Mouse (Mus musculus) liver, embryonic 14.5 days (tissue): Measurements from ENCODE around the gene Clic1. TPM values are rescaled to one million over a fixed set of nuclear protein-coding genes. Genes with fewer than 3 reads are reported as not detected.
"Not testable (repeated sequence)": the region's sequence is repeated elsewhere in the genome, so short reads cannot be mapped to it uniquely, and the experiment has no call there.

ENCODE experiments used
- ATAC-seq: fragments of 200-750 bp; cut with Nextera tagmentation; 2 replicates; pipeline ENCODE4 v1.8.0; 2017; ENCODE audit warnings: moderate number of reproducible peaks, mild to moderate bottlenecking, moderate library complexity; ENCODE audit not compliant: insufficient read depth
- DNase-seq, 3 experiments: peaks; one replicate each; pipeline ENCODE4 v3.0.0-alpha.2; 2012 to 2013; ENCODE audit warnings: low read depth in 3 of 3, low spot score in 3 of 3
- H3K27ac ChIP-seq: fragments of 300-500 bp; sonication (generic); 2 replicates; pipeline ENCODE4 v1.5.1; 2014; ENCODE audit warnings: moderate library complexity, mild to moderate bottlenecking, control low read depth, inconsistent platforms
- H3K27me3 ChIP-seq: fragments of 300-500 bp; sonication (generic); 2 replicates; pipeline ENCODE4 v1.6.1; 2014; ENCODE audit warnings: mild to moderate bottlenecking, low read length, moderate library complexity; ENCODE audit not compliant: control insufficient read depth, insufficient read depth
- H3K36me3 ChIP-seq: fragments of 300-500 bp; sonication (generic); replicated peaks from 2 replicates; pipeline ENCODE4 v1.6.1; 2014; ENCODE audit warnings: low read depth; ENCODE audit not compliant: control insufficient read depth, insufficient read depth
- H3K4me1 ChIP-seq, 2 experiments: fragments of 200-500 bp in 1 of 2; fragments of 300-500 bp in 1 of 2; sonication (generic) in 1 of 2; replicated peaks; 2 replicates each; pipeline ENCODE4 v1.6.1; 2012 to 2014; ENCODE audit warnings: antibody characterized with exemption in 1 of 2, inconsistent platforms in 1 of 2, low read length in 1 of 2; ENCODE audit not compliant: control insufficient read depth in 2 of 2, insufficient read depth in 2 of 2
- H3K4me2 ChIP-seq: fragments of 300-500 bp; sonication (generic); 2 replicates; pipeline ENCODE4 v1.6.1; 2014; ENCODE audit warnings: low read depth, mild to moderate bottlenecking, control low read depth, moderate library complexity
- H3K4me3 ChIP-seq, 2 experiments: fragments of 200-500 bp in 1 of 2; fragments of 300-500 bp in 1 of 2; sonication (generic) in 1 of 2; 2 replicates each; pipeline ENCODE4 v1.5.1; 2012 to 2014; ENCODE audit warnings: low read depth in 2 of 2, low read length in 2 of 2, mild to moderate bottlenecking in 2 of 2, control low read depth in 1 of 2, inconsistent platforms in 1 of 2, moderate library complexity in 1 of 2; ENCODE audit not compliant: insufficient read depth in 1 of 2
- H3K9ac ChIP-seq: fragments of 300-500 bp; sonication (generic); replicated peaks from 2 replicates; pipeline ENCODE4 v1.6.1; 2014; ENCODE audit warnings: mild to moderate bottlenecking, control low read depth, moderate library complexity
- H3K9me3 ChIP-seq: fragments of 300-500 bp; sonication (generic); 2 replicates; pipeline ENCODE4 v1.6.1; 2016; ENCODE audit warnings: low read length, mixed read lengths; ENCODE audit not compliant: control insufficient read depth
- CTCF ChIP-seq: IDR thresholded peaks from 2 replicates; pipeline ENCODE4 v1.5.1; 2016; ENCODE audit warnings: antibody characterized with exemption, low read depth, control low read depth
- EP300 ChIP-seq: IDR thresholded peaks from 2 replicates; pipeline ENCODE4 v1.6.1; 2016; ENCODE audit warnings: antibody characterized with exemption, low read depth
- WGBS: fragments of 180-500 bp; shearing (Covaris S2); extraction: QIAGEN DNeasy Blood & Tissue Kit; methylation state at CpG from one replicate; pipeline ENCODE4 v1.1.7; 2014; ENCODE audit not compliant: insufficient replicate concordance; 5-methylcytosine and 5-hydroxymethylcytosine counted together
- polyA plus RNA-seq, 2 experiments: library from polyadenylated mRNA; depleted of rRNA in 1 of 2; stranded (reverse) in 1 of 2; unstranded in 1 of 2; fragments of >200 nt; fragmentation: Nextera tagmentation in 1 of 2; extraction: Ambion mirVana in 1 of 2; gene quantifications; 2 replicates each; pipeline versions ENCODE4 v1.2.1 to v1.2.3; 2012 to 2014

Gene Clic1
- polyA plus RNA-seq, 2 experiments, result 38.1 to 78.0 TPM

DNA sequence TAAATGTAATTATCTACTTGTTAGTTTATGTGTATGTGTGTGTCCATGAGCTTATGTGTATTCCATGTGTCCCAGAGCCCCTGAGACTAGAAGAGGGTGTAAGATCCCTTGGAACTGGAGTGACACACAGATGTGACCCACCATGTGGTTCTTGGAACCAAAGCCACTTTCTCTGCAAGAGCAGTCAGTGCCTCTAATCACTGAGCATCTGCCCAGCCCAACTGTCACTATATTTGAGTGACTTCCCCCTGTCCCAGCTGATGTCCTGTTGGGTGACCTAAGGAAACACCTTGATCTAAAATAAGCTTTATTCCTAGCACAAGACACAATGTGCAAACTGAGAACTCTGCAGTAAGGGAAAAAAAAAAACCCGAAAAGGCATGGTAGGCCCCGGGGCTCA lies 21.5 kb upstream of the Clic1 start:
- DNase-seq (no peak), ATAC-seq (no peak)
- Histone ChIP-seq H3K9ac (no peak overlapping the region), H3K27me3 (no peaks in the 10 kb centered on the region), H3K9me3 (no peaks in the 10 kb centered on the region), H3K4me1 (peaks cover 6 to 22% of the 10 kb centered on the region in 2 experiments), H3K4me2 (no peak overlapping the region), H3K4me3 (no peak overlapping the region), H3K27ac (no peak overlapping the region), H3K36me3 (no peaks in the 10 kb centered on the region)
- 45% methylated on average over 2 of the region's 2 CpGs for WGBS
- no peak for TF ChIP-seq CTCF
- TF ChIP-seq EP300, result no peak

- ATAC-seq, result no peak
- no peak for TF ChIP-seq EP300
- peak; percentile 80 for TF ChIP-seq CTCF
- 32% methylated on average over 19 of the region's 19 CpGs for WGBS
- Histone ChIP-seq H3K9me3 (no peaks in the 10 kb centered on the region), H3K27ac (no peak overlapping the region), H3K4me2 (no peak overlapping the region), H3K36me3 (no peaks in the 10 kb centered on the region), H3K4me1 (peaks cover 6 to 17% of the 10 kb centered on the region in 2 experiments), H3K27me3 (no peaks in the 10 kb centered on the region), H3K4me3 (no peak overlapping the region), H3K9ac (no peak overlapping the region)
- DNase-seq, result no peak
Observed at GRCm38 (mm10) chr17:35029691-35030532, 19.9 kb upstream of the Clic1 start.

- no peak overlapping the region for H3K4me2 ChIP-seq
- 83% methylated on average over 11 of the region's 11 CpGs for WGBS
- no peak for TF ChIP-seq CTCF
- no peak for TF ChIP-seq EP300
Observed at GRCm38 (mm10) chr17:35031272-35031671, 18.5 kb upstream of the Clic1 start.

DNA sequence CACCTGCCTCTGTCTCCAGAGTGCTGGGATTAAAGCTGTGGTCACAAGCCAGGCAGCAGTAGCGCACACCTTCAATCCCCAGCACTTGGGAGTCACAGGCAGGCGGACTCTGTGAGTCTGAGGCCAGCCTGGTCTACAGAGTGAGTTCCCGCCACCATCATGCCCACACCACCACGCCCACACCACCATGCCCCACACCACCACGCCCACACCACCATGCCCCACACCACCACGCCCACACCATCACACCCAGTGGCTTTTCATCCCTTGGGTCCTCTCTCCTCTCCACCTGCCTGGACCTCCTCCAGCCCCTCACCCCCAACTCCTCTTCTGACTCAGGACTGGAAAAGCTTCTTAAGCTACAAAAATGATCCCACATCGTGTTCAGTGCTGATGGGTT lies 17.9 kb upstream of the Clic1 start:
- WGBS, result 58% methylated on average over 7 of the region's 7 CpGs
- Histone ChIP-seq H3K36me3 (no peaks in the 10 kb centered on the region), H3K27ac (no peak overlapping the region), H3K9me3 (no peaks in the 10 kb centered on the region), H3K9ac (no peak overlapping the region), H3K4me2 (no peak overlapping the region), H3K4me1 (peaks cover 6 to 17% of the 10 kb centered on the region in 2 experiments), H3K4me3 (no peak overlapping the region), H3K27me3 (no peaks in the 10 kb centered on the region)
- DNase-seq, result no peak
- TF ChIP-seq CTCF, result no peak
- no peak for TF ChIP-seq EP300
- ATAC-seq, result no peak

More at GRCm38 (mm10) chr17:35031272-35031671, 18.5 kb upstream of the Clic1 start:
- Histone ChIP-seq H3K27ac (no peak overlapping the region), H3K9me3 (no peaks in the 10 kb centered on the region), H3K4me3 (no peak overlapping the region), H3K36me3 (no peaks in the 10 kb centered on the region), H3K4me1 (peaks cover 6 to 17% of the 10 kb centered on the region in 2 experiments), H3K9ac (no peak overlapping the region), H3K27me3 (no peaks in the 10 kb centered on the region)
- no peak for DNase-seq
- ATAC-seq, result no peak

DNA sequence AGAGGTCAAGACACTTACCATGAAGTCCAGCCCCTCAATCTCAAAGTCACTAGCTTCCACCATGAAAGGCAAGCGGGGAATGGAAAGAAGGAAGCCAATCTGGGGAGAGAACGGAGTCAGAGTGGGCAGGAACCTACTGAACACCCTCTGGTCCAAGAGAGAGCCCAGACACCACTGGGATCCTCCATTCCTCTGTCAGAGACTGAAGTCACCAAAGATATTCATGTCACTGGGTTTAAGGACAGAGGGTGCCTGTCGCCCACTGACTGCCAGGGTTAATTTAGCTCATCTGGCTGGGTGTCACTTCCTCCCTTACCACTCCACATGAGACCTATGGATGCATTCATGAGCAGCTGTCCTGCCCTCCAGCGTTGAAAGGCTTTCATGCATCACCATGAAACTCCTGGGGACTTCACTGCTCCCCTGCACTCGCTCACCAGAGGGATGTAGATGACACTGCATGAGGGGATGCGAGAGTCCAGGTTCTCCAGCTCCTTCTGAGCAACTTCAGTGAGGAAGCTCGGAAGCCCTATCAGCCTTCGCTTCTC lies 17.4 kb upstream of the Clic1 start:
- ATAC-seq (no peak), DNase-seq (no peak)
- Histone ChIP-seq H3K27ac (no peak overlapping the region), H3K9ac (no peak overlapping the region), H3K9me3 (no peaks in the 10 kb centered on the region), H3K27me3 (no peaks in the 10 kb centered on the region), H3K4me1 (peaks cover 6 to 17% of the 10 kb centered on the region in 2 experiments), H3K4me2 (no peak overlapping the region), H3K36me3 (no peaks in the 10 kb centered on the region), H3K4me3 (no peak overlapping the region)
- no peak for TF ChIP-seq EP300
- peak; percentile 29 for TF ChIP-seq CTCF
- 67% methylated on average over 8 of the region's 8 CpGs for WGBS

DNA sequence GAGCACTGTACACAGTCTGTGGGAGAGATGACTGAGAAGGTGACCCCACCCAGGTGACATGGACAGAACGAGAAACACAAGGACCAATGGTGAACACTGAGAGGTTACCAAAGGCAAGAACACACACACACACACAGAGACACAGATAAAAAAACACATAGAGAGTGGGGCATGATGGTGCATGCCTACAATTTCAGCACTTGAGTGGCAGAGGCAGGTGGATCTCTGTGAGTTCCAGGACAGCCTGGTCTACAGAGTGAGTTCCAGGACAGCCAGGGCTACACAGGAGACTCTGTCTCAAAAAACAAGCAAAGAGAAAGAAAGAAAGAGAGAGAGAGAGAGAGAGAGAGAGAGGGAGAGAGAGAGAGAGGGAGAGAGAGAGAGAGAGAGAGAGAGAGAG lies 16.1 kb upstream of the Clic1 start:
- H3K27me3 ChIP-seq, H3K9me3 ChIP-seq, H3K4me3 ChIP-seq, H3K36me3 ChIP-seq, ATAC-seq, DNase-seq, H3K27ac ChIP-seq, H3K9ac ChIP-seq, H3K4me2 ChIP-seq: not testable (repeated sequence)
- 52% methylated on average over 1 of the region's 1 CpGs for WGBS
- H3K4me1 ChIP-seq, result peaks cover 3 to 14% of the 10 kb centered on the region in 2 experiments
